Mouse (Mus musculus): ENCODE measurements around the gene Aadacl4. TPM values are rescaled to one million over a fixed set of nuclear protein-coding genes. Genes with fewer than 3 reads are reported as not detected.

Gene Aadacl4
- polyA plus RNA-seq (2017; shearing (Covaris generic)): not detected

GRCm38 (mm10) chr4:144613407-144613806, at the start of gene Aadacl4:
Gene Aadacl4 (plus strand): TSS chr4:144613707.

GRCm38 (mm10) chr4:144565034-144565433, 48.5 kb upstream of the Aadacl4 start, which contains the start of gene Gm13124:
Gene Gm13124 (minus strand): TSS chr4:144565134.

Other genes with a start within 250 kb of the Aadacl4 start
- not detected for gene Pramef20, start 235.8 kb upstream of the Aadacl4 start, polyA plus RNA-seq (2017; shearing (Covaris generic))
- not detected for gene Pramef12, start 205.2 kb upstream of the Aadacl4 start, polyA plus RNA-seq (2017; shearing (Covaris generic))
- gene 1700012P22Rik, start 174.9 kb upstream of the Aadacl4 start, polyA plus RNA-seq (2017; shearing (Covaris generic)): not detected
- not detected for gene Gm9944, start 160.4 kb upstream of the Aadacl4 start, polyA plus RNA-seq (2017; shearing (Covaris generic))
- gene Aadacl3, start 150.0 kb upstream of the Aadacl4 start, polyA plus RNA-seq (2017; shearing (Covaris generic)): not detected
- gene 9430007A20Rik, start 93.9 kb upstream of the Aadacl4 start, polyA plus RNA-seq (2017; shearing (Covaris generic)): not detected
- not detected for gene Gm13124, start 48.6 kb upstream of the Aadacl4 start, polyA plus RNA-seq (2017; shearing (Covaris generic))
- not detected for gene Gm436, start 72.7 kb downstream of the Aadacl4 start, polyA plus RNA-seq (2017; shearing (Covaris generic))
- gene Gm13178, start 107.7 kb downstream of the Aadacl4 start, polyA plus RNA-seq (2017; shearing (Covaris generic)): not detected
- gene Gm438, start 172.9 kb downstream of the Aadacl4 start, polyA plus RNA-seq (2017; shearing (Covaris generic)): not detected